Mouse (Mus musculus) thymus, postnatal 0 days (tissue): Measurements from ENCODE around the gene Fam83g. TPM values are rescaled to one million over a fixed set of nuclear protein-coding genes. Genes with fewer than 3 reads are reported as not detected.

Experiments
- DNase-seq: peaks from one replicate; pipeline ENCODE4 v3.0.0-alpha.2; 2015; ENCODE audit warnings: low spot score
- polyA plus RNA-seq: library from polyadenylated mRNA; unstranded; fragments of >200 nt; fragmentation: Nextera tagmentation; extraction: Ambion mirVana; gene quantifications from 2 replicates; pipeline ENCODE4 v1.2.1, GENCODE M21; 2015

Fam83g gene
- polyA plus RNA-seq, 1 experiment from 2014 or later, result 5.6 TPM

DNA sequence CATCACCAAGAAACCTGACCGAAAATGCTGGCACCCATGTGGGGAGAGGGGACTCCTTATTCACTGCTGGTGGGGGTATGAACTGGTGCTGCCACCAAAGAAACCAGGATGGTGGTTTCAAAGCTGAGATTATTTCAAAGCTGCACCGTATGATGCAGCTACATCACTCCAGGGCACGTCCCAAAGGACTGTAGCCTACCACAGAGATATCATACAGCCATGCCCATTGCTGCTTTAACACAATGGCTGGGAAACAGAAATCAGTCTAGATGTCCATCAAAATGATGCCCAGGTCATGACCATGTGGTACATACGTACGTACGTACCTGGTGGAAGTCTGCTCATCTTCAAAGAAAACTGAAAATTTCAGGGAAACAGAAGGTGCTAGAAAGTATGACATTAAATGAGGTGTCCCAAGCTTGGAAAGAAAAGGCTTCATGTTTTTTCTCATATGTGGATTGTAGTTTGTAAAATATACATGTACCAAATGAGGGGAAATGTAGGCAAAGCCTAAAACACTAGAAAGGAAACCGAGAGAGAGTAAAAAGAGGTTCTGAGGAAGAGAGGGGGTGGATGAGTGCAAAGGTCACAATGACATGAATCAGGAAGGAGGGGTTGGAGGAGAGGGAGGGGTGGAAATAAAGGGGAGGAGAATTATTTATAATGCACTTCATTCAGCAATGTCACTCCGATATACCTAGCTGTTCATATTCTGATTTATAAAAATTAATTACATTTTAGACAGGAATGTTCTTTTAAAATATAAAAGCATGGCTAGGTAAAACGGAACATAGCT, 33.2 kb upstream of the Fam83g start:
- no peak for DNase-seq

DNA sequence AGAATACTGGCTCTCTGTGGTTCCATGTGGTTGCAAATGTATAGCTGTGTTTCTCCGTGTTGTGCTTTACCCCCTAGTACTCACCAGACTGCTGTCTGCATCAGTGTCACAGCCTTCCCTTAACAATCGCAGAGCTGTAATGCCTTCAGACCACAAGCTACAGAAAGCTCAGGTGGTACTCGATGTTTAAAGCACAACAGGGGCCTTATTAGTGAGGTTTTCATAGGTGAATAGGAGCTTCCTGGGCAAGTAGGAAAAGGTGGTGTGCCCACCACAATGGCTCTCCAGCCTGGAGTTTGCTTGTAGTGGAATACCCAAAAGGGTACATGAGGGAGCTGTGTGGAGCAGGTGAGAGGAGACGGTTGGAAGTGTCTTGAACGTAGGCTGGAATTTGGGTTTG, 31.7 kb upstream of the Fam83g start:
- DNase-seq, result no peak

DNA sequence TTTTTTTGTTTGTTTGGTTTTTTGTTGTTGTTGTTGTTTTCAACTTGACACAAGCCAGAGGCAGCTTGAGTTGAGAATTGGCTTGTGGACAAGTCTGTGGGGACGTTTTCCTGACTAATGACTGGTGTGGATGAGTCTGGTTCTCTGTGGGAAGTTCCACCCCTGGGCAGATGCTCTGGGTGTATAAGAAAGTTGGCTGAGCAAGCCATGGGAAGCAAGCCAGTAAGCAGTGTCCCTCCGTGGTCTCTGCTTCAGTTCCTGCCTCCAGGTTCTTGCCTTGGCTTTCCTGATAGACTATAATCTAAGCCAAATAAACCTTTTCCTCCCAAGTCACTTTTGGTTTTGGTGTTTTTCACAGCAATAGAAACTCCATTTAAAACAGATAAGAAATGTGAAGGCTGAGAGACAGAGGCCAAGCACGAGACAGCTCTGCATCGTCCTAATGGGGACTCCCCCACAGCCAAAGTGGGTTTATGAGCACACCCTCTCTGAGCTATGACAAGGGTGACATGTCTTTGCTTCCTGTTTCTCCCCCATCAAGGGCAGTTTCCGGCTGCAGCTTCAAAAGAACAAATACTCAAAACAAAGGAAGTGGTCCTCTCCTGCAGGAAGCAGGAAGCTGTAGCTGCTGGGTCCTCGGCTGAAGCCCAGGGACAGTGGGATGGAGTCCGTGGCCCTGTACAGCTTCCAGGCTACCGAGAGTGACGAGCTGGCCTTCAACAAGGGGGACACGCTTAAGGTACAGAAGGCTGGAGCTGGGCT, 31.0 kb upstream of the Fam83g start, which contains the start of gene Grap:
Gene Grap, plus strand, starts transcription at position 580 of the 762 bp plus-strand sequence.
- DNase-seq, result peak; percentile 88

- no peak for DNase-seq
Observed at GRCm38 (mm10) chr11:61653568-61653967, 30.3 kb upstream of the Fam83g start.

DNA sequence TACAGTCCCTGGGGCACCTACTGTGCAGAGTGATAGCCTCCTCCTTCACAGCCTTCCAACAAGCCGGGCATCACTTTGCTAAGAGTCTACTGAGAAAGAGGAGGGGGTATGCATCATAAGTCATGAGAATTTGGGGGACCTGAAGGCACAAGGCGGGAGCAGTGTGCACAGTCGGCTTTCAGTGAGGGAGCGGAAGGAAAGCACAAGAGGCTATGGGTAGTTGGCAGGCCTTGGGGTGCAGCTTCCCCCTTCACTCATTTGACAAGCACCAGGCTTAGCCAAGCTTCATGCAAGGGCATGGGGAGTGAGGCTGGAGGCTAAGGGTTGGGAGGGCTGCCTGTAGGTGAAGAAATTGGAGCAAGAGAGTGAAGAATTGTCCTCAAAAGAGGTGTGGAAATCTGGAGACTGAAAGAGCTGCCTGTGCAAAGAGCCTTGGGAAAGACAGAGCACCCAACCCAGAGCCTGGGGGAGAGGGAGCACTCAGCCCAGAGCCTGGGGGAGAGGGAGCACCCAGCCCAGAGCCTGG, 29.0 kb upstream of the Fam83g start:
- no peak for DNase-seq

DNA sequence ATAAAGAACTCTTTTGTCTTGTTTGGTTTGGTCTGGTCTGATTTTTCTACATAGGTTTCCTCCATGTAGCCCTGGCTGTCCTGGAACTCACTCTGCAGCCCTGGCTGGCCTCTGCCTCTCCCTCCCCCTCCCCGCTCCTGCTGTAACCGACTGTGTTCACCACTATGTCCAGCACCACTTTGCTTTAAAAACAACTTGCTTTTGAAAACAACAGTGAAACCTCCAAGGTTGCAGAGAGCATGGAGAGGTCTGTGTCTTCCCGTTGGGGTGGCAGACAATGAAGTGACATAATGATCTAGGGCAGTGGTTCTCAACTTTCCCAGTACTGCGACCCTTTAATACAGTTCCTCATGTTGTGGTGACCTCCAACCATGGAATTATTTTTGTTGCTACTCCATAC, 28.2 kb upstream of the Fam83g start:
- no peak for DNase-seq

DNA sequence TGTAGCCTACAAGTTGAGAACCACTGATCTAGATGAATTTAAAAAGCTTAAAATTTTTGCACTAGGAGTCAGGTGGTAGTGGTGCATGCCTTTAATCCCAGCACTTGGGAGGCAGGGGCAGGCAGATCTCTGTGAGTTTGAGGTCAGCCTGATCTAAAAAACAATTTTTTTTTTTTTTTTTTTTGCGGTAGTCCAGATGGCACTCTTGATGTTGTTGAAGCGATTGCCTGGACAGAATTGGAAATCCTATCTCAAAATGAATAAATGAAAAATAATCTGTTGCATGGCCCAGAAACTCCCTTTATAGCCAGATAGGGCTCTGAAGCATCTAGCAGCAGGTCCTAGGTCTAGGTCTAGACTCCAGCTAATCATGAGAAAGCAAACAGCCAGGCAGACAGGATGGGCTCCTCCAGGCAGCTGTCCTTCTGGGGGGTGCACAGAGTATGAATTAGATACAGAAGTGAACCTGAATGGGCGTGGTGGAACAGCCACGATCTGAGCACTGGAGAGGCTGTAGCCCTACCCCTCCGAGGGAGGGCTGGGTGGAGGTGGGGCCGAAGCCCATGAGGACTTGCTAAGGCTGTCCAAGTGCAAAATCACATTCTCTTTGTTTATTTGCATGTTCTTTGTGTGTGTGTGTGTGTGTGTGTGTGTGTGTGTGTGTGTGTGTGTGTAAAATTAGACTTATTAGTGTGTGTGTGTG, 27.6 kb upstream of the Fam83g start:
- DNase-seq, result no peak

GRCm38 (mm10) chr11:61657432-61657831, 26.5 kb upstream of the Fam83g start:
- no peak for DNase-seq

GRCm38 (mm10) chr11:61658360-61658922, 25.4 kb upstream of the Fam83g start:
- no peak for DNase-seq

GRCm38 (mm10) chr11:61659011-61659858, 24.7 kb upstream of the Fam83g start:
- no peak for DNase-seq

DNA sequence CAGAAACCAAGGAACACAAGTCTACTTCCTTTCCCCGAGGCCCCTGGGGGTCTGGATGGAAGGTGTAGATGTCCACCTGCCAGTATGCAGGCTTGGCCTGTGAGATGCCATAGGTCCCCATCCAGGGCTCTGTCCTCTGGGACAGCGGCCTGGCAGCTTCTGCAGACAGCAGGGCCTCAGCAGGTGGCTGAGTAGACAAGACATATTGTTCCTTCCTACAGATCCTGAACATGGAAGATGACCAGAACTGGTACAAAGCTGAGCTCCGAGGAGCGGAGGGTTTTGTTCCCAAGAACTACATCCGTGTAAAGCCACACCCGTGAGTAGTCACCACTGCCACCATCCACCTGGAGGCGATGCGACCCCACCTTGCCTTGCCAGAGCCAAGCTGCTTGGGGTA, 23.9 kb upstream of the Fam83g start:
- DNase-seq, result no peak

- DNase-seq, result peak; percentile 59
Observed at GRCm38 (mm10) chr11:61660806-61661392, 23.0 kb upstream of the Fam83g start.

- no peak for DNase-seq
Observed at GRCm38 (mm10) chr11:61662189-61662588, 21.7 kb upstream of the Fam83g start.

- DNase-seq, result no peak
Observed at GRCm38 (mm10) chr11:61665401-61665800, 18.5 kb upstream of the Fam83g start.

DNA sequence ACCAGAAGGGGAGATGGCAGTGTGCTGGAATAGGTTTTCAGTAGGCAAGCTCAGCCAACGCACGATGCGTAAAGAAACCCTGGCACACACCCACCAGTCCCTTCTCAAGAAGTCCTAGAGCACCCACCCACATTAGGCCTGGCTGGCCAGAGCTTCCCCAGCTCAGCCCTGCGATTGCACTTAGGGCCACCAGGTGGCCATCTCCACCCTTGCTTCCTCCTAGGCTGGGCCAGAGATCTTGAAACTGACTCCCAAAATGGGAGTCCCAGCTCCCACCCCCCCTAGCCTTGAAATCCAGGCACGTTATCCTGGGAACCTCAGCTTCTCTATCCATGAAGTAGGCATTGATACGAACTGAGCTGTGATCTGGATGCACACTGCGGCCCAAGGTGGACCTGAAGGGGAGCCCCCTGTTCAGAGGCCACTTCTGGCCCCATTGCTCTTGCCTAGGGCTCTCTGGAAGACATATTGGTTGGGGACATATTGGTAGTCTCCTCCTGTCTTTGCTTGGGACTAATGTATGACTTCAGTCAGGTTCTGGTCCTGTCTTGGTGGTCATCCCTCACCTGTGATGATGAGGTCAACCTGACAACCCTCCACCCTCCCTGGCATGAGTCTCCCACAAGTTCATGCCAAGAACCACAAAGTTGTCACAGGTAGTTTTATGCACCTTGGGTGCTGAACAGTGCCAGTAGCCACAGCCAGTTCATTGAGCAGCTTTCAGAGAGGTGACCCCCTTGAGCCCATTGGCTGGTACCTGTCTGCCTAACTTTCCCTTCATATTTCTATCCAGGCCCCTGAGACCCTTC, 17.7 kb upstream of the Fam83g start:
- peak; percentile 49 for DNase-seq

GRCm38 (mm10) chr11:61667248-61667647, 16.6 kb upstream of the Fam83g start:
- DNase-seq, result no peak

- no peak for DNase-seq
Observed at GRCm38 (mm10) chr11:61667782-61668181, 16.1 kb upstream of the Fam83g start.

DNA sequence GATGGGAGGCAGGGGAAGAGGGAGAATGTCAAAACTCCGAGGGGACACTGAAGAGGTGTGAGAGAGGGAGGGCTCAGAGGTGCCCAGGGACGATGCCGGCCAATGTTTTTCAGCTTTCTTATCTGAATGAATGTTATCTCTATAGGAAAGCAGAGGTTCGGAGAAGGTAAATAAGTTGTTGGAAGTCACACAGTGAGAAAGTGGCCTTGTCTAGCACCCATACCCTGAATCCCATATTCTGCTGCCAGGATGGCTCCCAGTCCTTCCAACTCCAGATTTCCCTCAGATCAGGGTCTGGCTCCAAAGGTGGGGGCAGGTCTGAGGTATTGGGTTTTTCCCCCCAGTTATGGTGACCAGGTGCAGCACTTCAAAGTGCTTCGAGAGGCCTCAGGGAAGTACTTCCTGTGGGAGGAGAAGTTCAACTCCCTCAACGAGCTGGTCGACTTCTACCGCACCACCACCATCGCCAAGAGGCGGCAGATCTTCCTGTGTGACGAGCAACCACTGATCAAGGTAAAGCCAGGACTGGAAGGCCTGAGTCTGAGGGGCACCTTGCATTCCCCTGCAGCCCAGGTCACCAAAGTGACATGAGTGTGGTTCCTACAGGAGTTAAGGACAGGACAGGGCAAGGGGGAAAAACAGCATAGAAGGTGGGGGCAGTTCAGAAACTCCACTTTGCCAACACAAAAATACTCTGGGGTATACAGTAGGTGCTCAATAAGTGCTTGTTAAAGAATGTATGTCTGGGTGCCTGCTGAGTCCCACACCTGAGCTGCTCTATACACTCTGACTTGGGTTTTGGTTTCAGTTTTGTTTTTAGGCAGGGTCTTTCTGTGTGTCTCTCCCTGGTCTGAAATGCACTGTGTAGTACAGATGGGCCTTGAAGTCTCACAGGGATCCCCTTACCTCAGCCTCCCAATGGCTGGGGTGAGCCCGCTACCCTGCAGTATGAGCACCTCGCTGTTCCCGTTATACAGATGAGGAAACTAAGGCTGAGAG, 14.1 kb upstream of the Fam83g start:
- peak; percentile 61 for DNase-seq
